Mouse (Mus musculus) neutrophil, adult 83 days (primary cell): ENCODE data around the gene Ostc. TPM values are rescaled to one million over a fixed set of nuclear protein-coding genes. Genes with fewer than 3 reads are reported as not detected.

Experiments
- total RNA-seq, 2 experiments: library from RNA; stranded (reverse); gene quantifications; one replicate each; pipeline ENCODE4 v1.2.4; 2023

The Ostc gene
- 10 to 100 TPM; 57.7 to 60.4 TPM for total RNA-seq

DNA sequence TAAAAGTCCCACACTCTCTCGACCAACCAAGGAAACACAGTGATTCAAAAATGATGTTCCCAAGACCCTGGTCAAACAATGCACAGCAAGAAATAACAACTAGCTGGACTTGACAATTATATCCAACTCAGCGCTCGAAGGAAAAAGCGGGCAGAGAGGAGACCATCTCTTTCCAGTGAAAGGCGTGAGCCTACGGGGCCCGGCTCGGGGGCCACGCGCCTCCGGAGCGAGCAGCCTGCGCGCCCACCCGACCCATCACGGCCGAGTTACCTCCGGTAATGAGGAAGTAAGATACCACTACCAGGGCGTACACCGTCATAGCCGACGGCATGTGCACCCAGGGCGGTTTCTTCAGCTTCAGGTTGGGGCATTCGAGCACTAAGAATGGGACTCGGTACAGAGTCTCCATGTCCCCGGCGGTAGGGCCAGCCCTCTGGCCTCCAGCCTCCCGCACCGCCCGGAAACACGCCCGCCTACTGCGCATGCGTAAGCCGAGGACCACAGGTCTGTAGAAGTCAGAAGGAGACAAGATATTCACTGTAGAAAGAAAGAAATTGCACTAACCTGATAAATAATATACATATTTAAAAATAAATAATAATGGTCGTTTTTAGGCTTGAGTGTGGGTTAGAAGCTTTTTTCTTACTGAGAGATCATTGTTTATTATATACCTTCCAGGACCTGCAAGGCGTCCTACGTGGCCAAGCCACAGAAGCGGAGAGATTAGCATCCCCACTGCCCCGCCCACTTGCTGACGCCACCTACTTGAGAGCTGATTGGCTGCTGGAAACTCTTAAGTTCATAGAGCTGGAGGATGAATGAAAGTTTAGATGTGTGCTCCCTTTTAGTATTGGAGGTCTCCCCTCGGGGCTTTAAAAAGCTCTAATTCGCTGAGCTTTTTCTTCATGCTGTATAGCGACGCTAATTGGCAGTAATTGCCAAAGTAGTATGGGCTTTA lies at the start of gene Ostc:
Gene Ostc (minus strand): TSS at position 478 of the 958 bp plus-strand sequence.

DNA sequence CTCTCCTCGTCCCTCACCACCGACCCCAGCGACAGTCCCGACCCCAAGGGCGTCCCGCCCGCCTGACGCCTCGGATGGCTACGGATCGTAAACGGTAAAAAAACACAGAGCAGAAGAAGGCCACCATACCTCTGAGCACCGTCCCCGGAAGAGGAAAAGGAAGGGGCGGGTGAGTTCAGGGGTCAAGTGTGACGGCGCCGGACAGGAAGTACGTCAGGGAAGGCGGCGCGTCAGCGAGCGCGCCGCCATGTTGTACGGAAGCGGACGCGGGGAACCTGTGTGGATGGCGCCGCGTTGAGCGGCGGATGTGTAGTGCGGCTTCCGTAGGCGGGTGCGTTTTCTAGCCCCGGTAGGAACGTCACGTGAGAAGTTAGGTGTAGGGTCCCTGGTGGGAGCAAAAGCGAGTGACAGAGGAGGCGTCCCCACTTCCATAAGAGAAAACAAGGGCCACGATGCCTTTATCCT lies 21.0 kb upstream of the Ostc start, which contains the start of gene Rpl34:
Gene Rpl34 (minus strand): TSS at position 210 of the 465 bp plus-strand sequence.

Other genes starting within 250 kb of the Ostc start
- gene Etnppl, start 92.0 kb downstream of the Ostc start, total RNA-seq: not detected
- 100 to 1,000 TPM; 570 to 621 TPM for gene Rpl34, start 21.0 kb upstream of the Ostc start, total RNA-seq